Mouse (Mus musculus) kidney, adult 8-10 months (tissue): ENCODE measurements around the gene Rras2.

Experiments used
- DNase-seq, 2 experiments: peaks; one replicate each; pipeline ENCODE4 v3.0.0; 2022

Rras2 gene

GRCm38 (mm10) chr7:114117444-114117905 is at the start of gene Rras2:
Gene Rras2 (minus strand): TSS chr7:114117781.
- peak; percentile 89 for DNase-seq

- no peak for DNase-seq
These were observed 45.4 kb upstream of the Rras2 start for GRCm38 (mm10) chr7:114162975-114163374.

GRCm38 (mm10) chr7:114161101-114161500 is 43.5 kb upstream of the Rras2 start:
- no peak for DNase-seq

GRCm38 (mm10) chr7:114157716-114158278 is 40.2 kb upstream of the Rras2 start:
- DNase-seq, result no peak

GRCm38 (mm10) chr7:114156364-114156763 is 38.8 kb upstream of the Rras2 start:
- no peak for DNase-seq

GRCm38 (mm10) chr7:114155053-114155865 is 37.7 kb upstream of the Rras2 start:
- no peak for DNase-seq

GRCm38 (mm10) chr7:114151036-114151780 is 33.6 kb upstream of the Rras2 start:
- no peak for DNase-seq

GRCm38 (mm10) chr7:114149564-114149963 is 32.0 kb upstream of the Rras2 start:
- no peak for DNase-seq

- DNase-seq, result peak in 1 of 2 experiments; percentile 56
These were observed 31.6 kb upstream of the Rras2 start for GRCm38 (mm10) chr7:114149135-114149534.

- no peak for DNase-seq
These were observed 28.3 kb upstream of the Rras2 start for GRCm38 (mm10) chr7:114145841-114146240.

GRCm38 (mm10) chr7:114142151-114142798 is 24.7 kb upstream of the Rras2 start:
- peak; percentile 52 to 77 for DNase-seq

- no peak for DNase-seq
These were observed 22.4 kb upstream of the Rras2 start for GRCm38 (mm10) chr7:114140026-114140425.

GRCm38 (mm10) chr7:114139400-114139799 is 21.8 kb upstream of the Rras2 start:
- DNase-seq, result no peak

- DNase-seq, result no peak
These were observed 20.7 kb upstream of the Rras2 start for GRCm38 (mm10) chr7:114138261-114138660.

GRCm38 (mm10) chr7:114135166-114135565 is 17.6 kb upstream of the Rras2 start:
- no peak for DNase-seq

GRCm38 (mm10) chr7:114133957-114134356 is 16.4 kb upstream of the Rras2 start:
- no peak for DNase-seq

- no peak for DNase-seq
These were observed 14.7 kb upstream of the Rras2 start for GRCm38 (mm10) chr7:114132316-114132715.

- DNase-seq, result no peak
These were observed 11.7 kb upstream of the Rras2 start for GRCm38 (mm10) chr7:114129281-114129680.

GRCm38 (mm10) chr7:114118180-114118579 is 599 bp upstream of the Rras2 start:
- peak; percentile 39 to 51 for DNase-seq

- DNase-seq, result peak; percentile 65 to 73
These were observed 750 bp downstream of the Rras2 start for GRCm38 (mm10) chr7:114116711-114117351.

GRCm38 (mm10) chr7:114115961-114116360 is 1.6 kb downstream of the Rras2 start:
- no peak for DNase-seq

GRCm38 (mm10) chr7:114114976-114115375 is 2.6 kb downstream of the Rras2 start:
- DNase-seq, result no peak

GRCm38 (mm10) chr7:114114284-114114683 is 3.3 kb downstream of the Rras2 start:
- no peak for DNase-seq
